Mouse (Mus musculus) CH12.LX (cell line): ENCODE results near the gene Lsr. TPM values are rescaled to one million over a fixed set of nuclear protein-coding genes. Genes with fewer than 3 reads are reported as not detected.
A peak's percentile ranks its signal among the peaks of the same experiment; 100 is the strongest.

ENCODE experiments used
- DNase-seq: peaks from one replicate; pipeline ENCODE4 v3.0.0-alpha.2; 2013; ENCODE audit errors: extremely low read depth
- H3K27ac ChIP-seq: 2 replicates; pipeline ENCODE4 v1.5.1; 2012; ENCODE audit warnings: low read depth, mild to moderate bottlenecking, control low read depth, moderate library complexity; ENCODE audit not compliant: insufficient read depth
- H3K27me3 ChIP-seq: replicated peaks from 2 replicates; pipeline ENCODE3; 2012; ENCODE audit warnings: inconsistent platforms
- H3K36me3 ChIP-seq, 2 experiments: replicated peaks in 1 of 2; 2 replicates each; pipeline versions ENCODE3 to v1.6.1; 2012; ENCODE audit warnings: inconsistent platforms in 1 of 2, low read length in 1 of 2, mild to moderate bottlenecking in 1 of 2, mixed read lengths in 1 of 2, moderate library complexity in 1 of 2; ENCODE audit not compliant: control insufficient read depth in 1 of 2, insufficient read depth in 1 of 2
- H3K4me1 ChIP-seq, 2 experiments: 2 replicates each; pipeline ENCODE4 v1.6.1; 2012; ENCODE audit warnings: inconsistent platforms in 1 of 2, moderate library complexity in 1 of 2; ENCODE audit not compliant: insufficient read depth in 2 of 2, control insufficient read depth in 1 of 2
- H3K4me2 ChIP-seq: 2 replicates; pipeline ENCODE4 v1.6.1; 2012; ENCODE audit warnings: low read depth, mild to moderate bottlenecking, control low read depth; ENCODE audit not compliant: poor library complexity, insufficient read depth, severe bottlenecking
- H3K4me3 ChIP-seq, 3 experiments: fragments of 150-350 bp in 1 of 3; sonication (generic) in 1 of 3; replicated peaks in 1 of 3; 2 replicates each; pipeline versions ENCODE3 to v1.5.1; 2011 to 2012; ENCODE audit warnings: low read depth in 2 of 3, low read length in 2 of 3, mild to moderate bottlenecking in 2 of 3, moderate library complexity in 2 of 3, control low read depth in 1 of 3, improper control_type of control experiment in 1 of 3, inconsistent platforms in 1 of 3, mixed read lengths in 1 of 3; ENCODE audit not compliant: poor library complexity in 1 of 3
- H3K79me2 ChIP-seq: replicated peaks from 2 replicates; pipeline ENCODE4 v1.6.1; 2012; ENCODE audit warnings: mild to moderate bottlenecking, moderate library complexity; ENCODE audit not compliant: control insufficient read depth, poor library complexity, insufficient read depth, severe bottlenecking; ENCODE audit errors: extremely low read depth
- H3K9ac ChIP-seq: 2 replicates; pipeline ENCODE4 v1.6.1; 2012; ENCODE audit warnings: low read depth, mild to moderate bottlenecking, control low read depth, moderate library complexity; ENCODE audit not compliant: insufficient read depth
- H3K9me3 ChIP-seq: replicated peaks from 2 replicates; pipeline ENCODE3; 2012; ENCODE audit warnings: low read length, inconsistent platforms, mixed read lengths
- BHLHE40 ChIP-seq: IDR thresholded peaks from 2 replicates; pipeline ENCODE4 v1.6.1; 2011; ENCODE audit warnings: mild to moderate bottlenecking, low read depth, low read length, improper control_type of control experiment
- CHD2 ChIP-seq: IDR thresholded peaks from 2 replicates; pipeline ENCODE4 v1.6.1; 2011; ENCODE audit warnings: low read length, improper control_type of control experiment
- CTCF ChIP-seq, 2 experiments: IDR thresholded peaks in 1 of 2; conservative IDR thresholded peaks in 1 of 2; 2 replicates each; pipeline ENCODE4 v1.5.1; 2011 to 2012; ENCODE audit warnings: low read depth in 2 of 2, low read length in 2 of 2, improper control_type of control experiment in 1 of 2, inconsistent platforms in 1 of 2, mild to moderate bottlenecking in 1 of 2, moderate library complexity in 1 of 2
- ELF1 ChIP-seq: IDR thresholded peaks from 2 replicates; pipeline ENCODE4 v1.6.1; 2014; ENCODE audit warnings: low read depth, mild to moderate bottlenecking, inconsistent platforms, low read length, improper control_type of control experiment
- EP300 ChIP-seq: IDR thresholded peaks from 2 replicates; pipeline ENCODE4 v1.6.1; 2011; ENCODE audit warnings: low read length, improper control_type of control experiment
- ETS1 ChIP-seq: conservative IDR thresholded peaks from 2 replicates; pipeline ENCODE4 v1.6.1; 2012; ENCODE audit warnings: low read depth, mild to moderate bottlenecking, inconsistent platforms, low read length, improper control_type of control experiment, moderate library complexity
- GABPA ChIP-seq: IDR thresholded peaks from 2 replicates; pipeline ENCODE4 v1.6.1; 2012; ENCODE audit warnings: low read depth, low read length, improper control_type of control experiment, inconsistent platforms; ENCODE audit not compliant: insufficient replicate concordance
- HCFC1 ChIP-seq: IDR thresholded peaks from 2 replicates; pipeline ENCODE4 v1.6.1; 2012; ENCODE audit warnings: low read depth, mild to moderate bottlenecking, inconsistent platforms, low read length, improper control_type of control experiment
- IRF4 ChIP-seq: IDR thresholded peaks from 2 replicates; pipeline ENCODE4 v1.6.1; 2014; ENCODE audit warnings: low read depth, mild to moderate bottlenecking, inconsistent platforms, low read length, improper control_type of control experiment
- JUN ChIP-seq: IDR thresholded peaks from 2 replicates; pipeline ENCODE4 v1.6.1; 2011; ENCODE audit warnings: low read depth, mild to moderate bottlenecking, low read length, improper control_type of control experiment, moderate library complexity; ENCODE audit not compliant: insufficient read depth
- JUND ChIP-seq: conservative IDR thresholded peaks from 2 replicates; pipeline ENCODE4 v1.6.1; 2011; ENCODE audit warnings: low read depth, low read length, improper control_type of control experiment
- KAT2A ChIP-seq: IDR thresholded peaks from 2 replicates; pipeline ENCODE4 v1.6.1; 2012; ENCODE audit warnings: low read length, improper control_type of control experiment, inconsistent platforms; ENCODE audit not compliant: insufficient replicate concordance
- MAX ChIP-seq: IDR thresholded peaks from 2 replicates; pipeline ENCODE4 v1.6.1; 2011; ENCODE audit warnings: low read length, improper control_type of control experiment
- MAZ ChIP-seq: IDR thresholded peaks from 2 replicates; pipeline ENCODE4 v1.6.1; 2012; ENCODE audit warnings: low read depth, mild to moderate bottlenecking, inconsistent platforms, low read length, improper control_type of control experiment, moderate library complexity
- MEF2A ChIP-seq: IDR thresholded peaks from 2 replicates; pipeline ENCODE4 v1.6.1; 2014; ENCODE audit warnings: low read depth, mild to moderate bottlenecking, inconsistent platforms, low read length, improper control_type of control experiment, borderline replicate concordance
- MXI1 ChIP-seq: IDR thresholded peaks from 2 replicates; pipeline ENCODE4 v1.6.1; 2011; ENCODE audit warnings: mild to moderate bottlenecking, low read depth, low read length, improper control_type of control experiment
- MYC ChIP-seq: IDR thresholded peaks from 2 replicates; pipeline ENCODE4 v1.6.1; 2011; ENCODE audit warnings: low read depth, mild to moderate bottlenecking, improper control_type of control experiment, low read length
- NELFE ChIP-seq: IDR thresholded peaks from 2 replicates; pipeline ENCODE4 v1.6.1; 2011; ENCODE audit warnings: low read depth, low read length, improper control_type of control experiment
- NRF1 ChIP-seq: IDR thresholded peaks from 2 replicates; pipeline ENCODE4 v1.6.1; 2014; ENCODE audit warnings: low read depth, mild to moderate bottlenecking, inconsistent platforms, low read length, improper control_type of control experiment, moderate library complexity
- PAX5 ChIP-seq: IDR thresholded peaks from 2 replicates; pipeline ENCODE4 v1.6.1; 2012; ENCODE audit warnings: low read length, inconsistent platforms, mixed read lengths
- POLR2AphosphoS2 ChIP-seq: IDR thresholded peaks from 2 replicates; pipeline ENCODE4 v1.6.1; 2011; ENCODE audit warnings: low read depth, low read length, improper control_type of control experiment
- RCOR1 ChIP-seq: conservative IDR thresholded peaks from 2 replicates; pipeline ENCODE4 v1.6.1; 2012; ENCODE audit warnings: low read depth, mild to moderate bottlenecking, inconsistent platforms, low read length, improper control_type of control experiment
- SMC3 ChIP-seq: IDR thresholded peaks from 2 replicates; pipeline ENCODE4 v1.6.1; 2011; ENCODE audit warnings: low read depth, low read length, improper control_type of control experiment
- TBP ChIP-seq: conservative IDR thresholded peaks from 2 replicates; pipeline ENCODE4 v1.6.1; 2011; ENCODE audit warnings: low read depth, low read length, improper control_type of control experiment
- TCF12 ChIP-seq: IDR thresholded peaks from 2 replicates; pipeline ENCODE4 v1.6.1; 2014; ENCODE audit warnings: low read depth, mild to moderate bottlenecking, inconsistent platforms, low read length, improper control_type of control experiment
- UBTF ChIP-seq: IDR thresholded peaks from 2 replicates; pipeline ENCODE4 v1.6.1; 2012; ENCODE audit warnings: low read depth, mild to moderate bottlenecking, inconsistent platforms, low read length, improper control_type of control experiment, moderate library complexity
- USF1 ChIP-seq: IDR thresholded peaks from 2 replicates; pipeline ENCODE4 v1.6.1; 2014; ENCODE audit warnings: low read depth, mild to moderate bottlenecking, inconsistent platforms, low read length, improper control_type of control experiment
- USF2 ChIP-seq: conservative IDR thresholded peaks from 2 replicates; pipeline ENCODE4 v1.6.1; 2011; ENCODE audit warnings: low read depth, low read length, improper control_type of control experiment
- ZKSCAN1 ChIP-seq: IDR thresholded peaks from 2 replicates; pipeline ENCODE4 v1.6.1; 2012; ENCODE audit warnings: low read depth, inconsistent platforms, low read length, improper control_type of control experiment, borderline replicate concordance
- ZMIZ1 ChIP-seq: IDR thresholded peaks from 2 replicates; pipeline ENCODE4 v1.6.1; 2012; ENCODE audit warnings: low read depth, mild to moderate bottlenecking, inconsistent platforms, low read length, improper control_type of control experiment
- ZNF384 ChIP-seq: IDR thresholded peaks from 2 replicates; pipeline ENCODE4 v1.6.1; 2012; ENCODE audit warnings: low read depth, low read length, improper control_type of control experiment, inconsistent platforms
- dilution Hi-C: fragments of 300-500 bp; cut with MboI; formaldehyde crosslinking; loops from 2 replicates; pipeline ENCODE4 v1.14.3; 2020; ENCODE audit warnings: low sequenced_read_pairs; ENCODE audit not compliant: extremely low pct_unique_long_range_greater_than_20kb, extremely low pct_ligation_motif_present
- in situ Hi-C: fragments of 300-500 bp; cut with MboI; formaldehyde crosslinking; loops from 3 replicates; pipeline ENCODE4 v1.14.3; 2019; ENCODE audit warnings: low sequenced_read_pairs, low pct_ligation_motif_present, low pct_unique_long_range_greater_than_20kb, mixed read lengths
- polyA plus RNA-seq: library from polyadenylated mRNA; unstranded; fragments of >175 nt; gene quantifications from 2 replicates; pipeline ENCODE4 v1.2.1, GENCODE M21; 2012; ENCODE audit warnings: low read depth; ENCODE audit not compliant: insufficient read length
- total RNA-seq, 2 experiments: library from RNA; depleted of rRNA; stranded (reverse); fragments of 300-350 nt in 1 of 2; fragments of >200 nt in 1 of 2; gene quantifications; 2 replicates each; pipeline ENCODE4 v1.2.3; 2012 to 2014

Gene Lsr
- total and polyA plus RNA-seq, 3 experiments = 0.12 to 0.13 TPM; not detected in 1

DNA sequence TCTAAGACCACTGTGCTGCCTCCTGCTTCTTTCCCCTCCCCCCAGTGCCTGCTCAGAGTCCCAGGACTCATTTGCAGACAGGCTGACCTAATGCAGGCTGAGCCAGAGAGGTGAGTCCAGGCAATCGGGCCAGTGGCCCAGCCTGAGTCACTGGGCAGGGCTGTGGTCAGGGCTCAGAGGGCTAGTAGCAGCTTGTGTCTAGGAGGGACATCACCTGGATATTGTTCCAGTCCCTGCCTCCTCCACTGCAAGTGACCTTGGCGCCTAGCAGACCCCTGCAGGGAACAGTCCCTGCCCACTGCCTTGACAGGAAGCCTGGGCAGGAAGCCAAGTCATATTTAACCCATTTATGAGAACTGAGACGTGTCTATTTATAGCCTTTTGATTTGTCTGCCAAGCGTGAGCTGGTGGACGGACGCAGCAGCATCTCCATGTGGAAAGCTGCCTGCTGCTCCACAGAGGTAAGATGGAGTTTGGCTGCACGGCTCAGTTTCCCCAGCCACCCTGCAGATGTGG lies 27.3 kb upstream of the Lsr start:
- no peak overlapping the region for H3K27ac ChIP-seq
- H3K36me3 ChIP-seq = no peaks in the 10 kb centered on the region
- H3K4me1 ChIP-seq = peaks cover 18 to 34% of the 10 kb centered on the region in 2 experiments
- peak; percentile 96 for TF ChIP-seq MEF2A
- peak; percentile 46 for TF ChIP-seq ELF1
- peak; percentile 68 for TF ChIP-seq BHLHE40
- no peak for TF ChIP-seq NRF1
- TF ChIP-seq NELFE = no peak
- TF ChIP-seq PAX5 = no peak
- TF ChIP-seq ETS1 = peak; percentile 38; the same call in 1 of the 2 replicates
- no peak for TF ChIP-seq JUN
- TF ChIP-seq HCFC1 = no peak
- no peak for TF ChIP-seq POLR2AphosphoS2
- TF ChIP-seq EP300 = peak; percentile 86
- TF ChIP-seq KAT2A = no peak
- no peak for TF ChIP-seq MXI1
- TF ChIP-seq CTCF (conservative IDR thresholded peaks at IDR 0.05 in 1 of 2, IDR thresholded peaks at IDR 0.05 in 1 of 2; ENCODE audit: low read depth in 2 of 2, low read length in 2 of 2) = no peak
- TF ChIP-seq MAX = no peak; the same call in 1 of the 2 replicates
- no peak for TF ChIP-seq JUND
- no peak for TF ChIP-seq USF2
- TF ChIP-seq RCOR1 = 0 out of 2 replicates have a peak, but pooled peaks have one; percentile 12
- no peak for TF ChIP-seq ZNF384
- TF ChIP-seq SMC3 = no peak
- TF ChIP-seq CHD2 = no peak
- TF ChIP-seq UBTF = peak; percentile 84; the same call in 1 of the 2 replicates
- TF ChIP-seq ZKSCAN1 = no peak
- TF ChIP-seq MYC = peak; percentile 80
- TF ChIP-seq USF1 = no peak
- no peak for TF ChIP-seq ZMIZ1
- TF ChIP-seq GABPA = no peak
- TF ChIP-seq TBP = peak; percentile 87
- TF ChIP-seq IRF4 = peak; percentile 79
- no peak for TF ChIP-seq MAZ
- TF ChIP-seq TCF12 = peak; percentile 41; the same call in 1 of the 2 replicates
- peaks cover 9% of the 10 kb centered on the region for H3K9me3 ChIP-seq
- dilution Hi-C loops (no loop called here), in situ Hi-C loops (no loop called here)
- no peak overlapping the region for H3K4me3 ChIP-seq
- DNase-seq = peak; percentile 78
- H3K79me2 ChIP-seq = no peaks in the 10 kb centered on the region
- H3K9ac ChIP-seq = no peak overlapping the region
- no peaks in the 10 kb centered on the region for H3K27me3 ChIP-seq
- H3K4me2 ChIP-seq = peak overlapping the region; percentile 69; the same call in 1 of the 2 replicates
